ENCODE assay signal across 9 mouse cellular contexts in the genomic region with DNA sequence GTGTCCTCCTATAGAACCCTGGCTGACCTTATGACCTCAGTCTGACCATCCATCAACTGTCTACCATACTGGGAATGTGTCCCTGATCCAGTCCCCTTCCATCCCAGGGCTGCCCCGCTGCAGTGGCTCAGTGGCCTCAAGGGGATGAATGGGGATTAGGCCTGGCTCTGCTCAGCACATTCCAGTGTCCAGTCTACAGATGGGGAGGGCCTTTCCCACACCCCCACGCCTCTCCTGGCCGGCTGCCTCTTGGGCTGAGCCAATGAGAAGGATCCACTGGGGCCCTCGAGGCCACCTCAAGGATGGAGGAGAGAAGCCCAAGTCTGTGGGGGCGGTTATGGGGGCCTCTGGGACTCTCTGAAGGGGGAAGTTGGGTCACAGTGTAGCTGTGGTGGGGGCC. TPM values are rescaled to one million over a fixed set of nuclear protein-coding genes. Genes with fewer than 3 reads are reported as not detected.
DNase-seq lines count a peak whose midpoint lies in the region; ATAC-seq and TF ChIP-seq lines count a peak whose summit lies in the region.
"Had no signal": no experiment of that assay in that cellular context is flagged by ENCODE, and none has a peak within 500 bp of the region (broad histone marks: within the 10 kb centered on the region; RNA-seq: fewer than 3 reads in every experiment).

No protein-coding gene starts in this region.

- peak overlapping the region; percentile 88 for H3K27ac ChIP-seq in midbrain, embryonic 10.5 days (replicated peaks)
- no peak overlapping the region for H3K27ac ChIP-seq in midbrain, embryonic 14.5 days (replicated peaks; ENCODE audit: low read depth, low read length)
- no peak overlapping the region for H3K27ac ChIP-seq in intestine, embryonic 16.5 days (ENCODE audit: low read length)
- H3K27ac ChIP-seq in midbrain, postnatal 0 days (ENCODE audit: low read depth, low read length): no peak overlapping the region

- no peak overlapping the region for H3K9ac ChIP-seq in midbrain, embryonic 14.5 days (replicated peaks; ENCODE audit: low read length)
- H3K9ac ChIP-seq in intestine, embryonic 16.5 days (ENCODE audit: low read depth, low read length): no peak overlapping the region
- no peak overlapping the region for H3K9ac ChIP-seq in midbrain, postnatal 0 days (replicated peaks; ENCODE audit: low read length, poor library complexity, severe bottlenecking)

- TF ChIP-seq CTCF in midbrain, postnatal 0 days (IDR thresholded peaks at IDR 0.05): no peak

- DNase-seq in cerebellum, adult 9-11 months: peak; percentile 34
- DNase-seq in cerebellum, postnatal 4 days (ENCODE audit: low spot score in 2 of 2): no peak
- peak; percentile 68 for DNase-seq in midbrain, embryonic 10.5 days (ENCODE audit: low spot score)
- DNase-seq in midbrain, embryonic 14.5 days: no peak
- peak; percentile 75 to 81 for DNase-seq in heart, adult 18-20 months
- peak; percentile 40 for DNase-seq in midbrain, postnatal 0 days (ENCODE audit: low spot score)

- peak overlapping the region; percentile 27 for H3K4me3 ChIP-seq in midbrain, embryonic 10.5 days
- H3K4me3 ChIP-seq in midbrain, embryonic 14.5 days (replicated peaks; ENCODE audit: low read depth, low read length): no peak overlapping the region
- no peak overlapping the region for H3K4me3 ChIP-seq in intestine, embryonic 16.5 days (ENCODE audit: low read length)
- no peak overlapping the region for H3K4me3 ChIP-seq in midbrain, postnatal 0 days (ENCODE audit: low read depth, low read length)

- H3K4me2 ChIP-seq in midbrain, embryonic 14.5 days (ENCODE audit: low read length): no peak overlapping the region
- no peak overlapping the region for H3K4me2 ChIP-seq in intestine, embryonic 16.5 days (ENCODE audit: low read depth, low read length)
- H3K4me2 ChIP-seq in midbrain, postnatal 0 days (ENCODE audit: low read depth, low read length, poor library complexity, severe bottlenecking): no peak overlapping the region

- 30% methylated on average over 5 of the region's 5 CpGs for WGBS in midbrain, embryonic 10.5 days
- 16% methylated on average over 5 of the region's 5 CpGs for WGBS in midbrain, embryonic 14.5 days
- WGBS in intestine, embryonic 16.5 days: 46% methylated on average over 5 of the region's 5 CpGs
- WGBS in midbrain, postnatal 0 days: 21% methylated on average over 5 of the region's 5 CpGs

- ATAC-seq in midbrain, embryonic 14.5 days (ENCODE audit: low FRiP score, low TSS enrichment): no peak
- peak; percentile 41 for ATAC-seq in intestine, embryonic 16.5 days
- peak; percentile 68; the same call in 1 of the 2 replicates for ATAC-seq in midbrain, postnatal 0 days (ENCODE audit: low FRiP score)
- no peak for ATAC-seq in inflammation-experienced regulatory T-cells, adult 6 months

- peaks cover 12% of the 10 kb centered on the region for H3K27me3 ChIP-seq in midbrain, embryonic 10.5 days (ENCODE audit: low read depth, poor library complexity, severe bottlenecking)
- no peaks in the 10 kb centered on the region for H3K27me3 ChIP-seq in midbrain, embryonic 14.5 days (ENCODE audit: control insufficient read depth, insufficient read depth, low read length)
- H3K27me3 ChIP-seq in intestine, embryonic 16.5 days (replicated peaks; ENCODE audit: control insufficient read depth, insufficient read depth, low read length): no peaks in the 10 kb centered on the region; the same call in 1 of the 2 replicates
- H3K27me3 ChIP-seq in midbrain, postnatal 0 days (ENCODE audit: insufficient read depth, low read length): no peaks in the 10 kb centered on the region

- H3K4me1 ChIP-seq in midbrain, embryonic 10.5 days: peaks cover 69% of the 10 kb centered on the region
- H3K4me1 ChIP-seq in midbrain, embryonic 14.5 days (ENCODE audit: control insufficient read depth, insufficient read depth, low read length): peaks cover 5% of the 10 kb centered on the region; the same call in 1 of the 2 replicates
- H3K4me1 ChIP-seq in intestine, embryonic 16.5 days (ENCODE audit: control insufficient read depth, insufficient read depth, low read length): peaks cover 31% of the 10 kb centered on the region
- H3K4me1 ChIP-seq in midbrain, postnatal 0 days (ENCODE audit: insufficient read depth, low read length): no peaks in the 10 kb centered on the region

- no peaks in the 10 kb centered on the region for H3K9me3 ChIP-seq in midbrain, embryonic 10.5 days (replicated peaks)
- H3K9me3 ChIP-seq in midbrain, embryonic 14.5 days (ENCODE audit: control insufficient read depth, low read length): no peaks in the 10 kb centered on the region
- no peaks in the 10 kb centered on the region for H3K9me3 ChIP-seq in intestine, embryonic 16.5 days (ENCODE audit: control insufficient read depth, low read length)
- H3K9me3 ChIP-seq in midbrain, postnatal 0 days (ENCODE audit: low read length): no peaks in the 10 kb centered on the region

- H3K36me3 ChIP-seq in midbrain, embryonic 10.5 days: no peaks in the 10 kb centered on the region
- H3K36me3 ChIP-seq in midbrain, embryonic 14.5 days (ENCODE audit: control insufficient read depth, insufficient read depth, low read length): no peaks in the 10 kb centered on the region
- H3K36me3 ChIP-seq in intestine, embryonic 16.5 days (ENCODE audit: control insufficient read depth, insufficient read depth, low read length): no peaks in the 10 kb centered on the region
- H3K36me3 ChIP-seq in midbrain, postnatal 0 days (ENCODE audit: insufficient read depth, low read length): no peaks in the 10 kb centered on the region

RNA-seq across cellular contexts. Expression of a gene that starts 0.6 kb away (rescaled TPM):
- polyA plus RNA-seq in midbrain, embryonic 10.5 days (2016; fragmentation: Nextera tagmentation; extraction: Ambion mirVana): 0.62 and 0.63 TPM in 2 replicates
- not detected in 2 replicates for polyA plus RNA-seq in midbrain, embryonic 14.5 days (2014; fragmentation: Nextera tagmentation; extraction: Ambion mirVana)
- not detected for total RNA-seq in heart, adult 18-20 months (2021)
- 0.70 and 0.80 TPM in 2 replicates for polyA plus RNA-seq in intestine, embryonic 16.5 days (2015; fragmentation: Nextera tagmentation; extraction: Ambion mirVana)
- not detected in 2 replicates for total RNA-seq in midbrain, postnatal 0 days (2014; rRNA removed)
- 0.39 TPM in 1 of 2 replicates, not detected in the other for polyA plus RNA-seq in midbrain, postnatal 0 days (2015; fragmentation: Nextera tagmentation; extraction: Ambion mirVana)
- 1 to 10 TPM; 1.2 to 5.5 (median 1.9) TPM for polyA plus RNA-seq in inflammation-experienced regulatory T-cells, adult 6 months (2017; shearing (Covaris generic))
- polyA plus RNA-seq: neural tube, embryonic 11.5 days had no signal

RNA-seq across cellular contexts. Expression of a gene that starts 41.7 kb away (rescaled TPM):
- polyA plus RNA-seq in midbrain, embryonic 10.5 days (2016; fragmentation: Nextera tagmentation; extraction: Ambion mirVana): 43.7 and 50.8 TPM in 2 replicates
- polyA plus RNA-seq in midbrain, embryonic 14.5 days (2014; fragmentation: Nextera tagmentation; extraction: Ambion mirVana): 20.5 and 25.2 TPM in 2 replicates
- 1 to 10 TPM; 6.7 to 9.9 TPM for total RNA-seq in heart, adult 18-20 months (2021)
- polyA plus RNA-seq in intestine, embryonic 16.5 days (2015; fragmentation: Nextera tagmentation; extraction: Ambion mirVana): 11.9 and 13.4 TPM in 2 replicates
- 55.6 and 56.6 TPM in 2 replicates for total RNA-seq in midbrain, postnatal 0 days (2014; rRNA removed)
- polyA plus RNA-seq in midbrain, postnatal 0 days (2015; fragmentation: Nextera tagmentation; extraction: Ambion mirVana): 20.1 and 22.5 TPM in 2 replicates
- 10 to 100 TPM; 16.8 to 44.8 (median 23.1) TPM for polyA plus RNA-seq in inflammation-experienced regulatory T-cells, adult 6 months (2017; shearing (Covaris generic))

Comparison
In these comparisons a context has a peak if more than half of its experiments do, and no peak if none do; other contexts are left out.
1. DNase-seq: peak in cerebellum, adult 9-11 months (single experiment), midbrain, embryonic 10.5 days (single experiment), heart, adult 18-20 months (2 of 2) and midbrain, postnatal 0 days (single experiment); none in cerebellum, postnatal 4 days (0 of 2) and midbrain, embryonic 14.5 days (single experiment).
2. ATAC-seq: peak in intestine, embryonic 16.5 days (single experiment) and midbrain, postnatal 0 days (single experiment); none in midbrain, embryonic 14.5 days (single experiment) and inflammation-experienced regulatory T-cells, adult 6 months (single experiment).